Mouse (Mus musculus): Measurements from ENCODE around the gene Hist1h2an.

Hist1h2an gene

DNA sequence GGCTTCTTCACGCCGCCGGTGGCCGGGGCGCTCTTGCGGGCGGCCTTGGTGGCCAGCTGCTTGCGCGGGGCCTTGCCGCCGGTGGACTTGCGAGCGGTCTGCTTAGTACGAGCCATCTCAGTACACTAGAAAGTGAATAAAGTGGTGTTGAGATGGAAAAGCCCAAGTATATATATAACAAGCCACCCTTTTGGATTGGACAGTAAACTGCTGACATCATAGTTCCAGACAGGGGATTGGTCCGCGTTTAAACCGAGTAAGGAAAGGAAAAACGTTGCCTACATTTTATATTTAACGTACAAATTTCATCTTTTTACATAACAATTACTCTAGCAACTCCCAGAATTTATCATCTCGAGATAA is 3.8 kb downstream of the Hist1h2an start, which contains the start of gene Hist1h3i:
Hist1h3i (minus strand) TSS at position 116 of the 363 bp plus-strand sequence.
- peak; percentile 86 for DNase-seq (ENCODE audit: low spot score)

DNA sequence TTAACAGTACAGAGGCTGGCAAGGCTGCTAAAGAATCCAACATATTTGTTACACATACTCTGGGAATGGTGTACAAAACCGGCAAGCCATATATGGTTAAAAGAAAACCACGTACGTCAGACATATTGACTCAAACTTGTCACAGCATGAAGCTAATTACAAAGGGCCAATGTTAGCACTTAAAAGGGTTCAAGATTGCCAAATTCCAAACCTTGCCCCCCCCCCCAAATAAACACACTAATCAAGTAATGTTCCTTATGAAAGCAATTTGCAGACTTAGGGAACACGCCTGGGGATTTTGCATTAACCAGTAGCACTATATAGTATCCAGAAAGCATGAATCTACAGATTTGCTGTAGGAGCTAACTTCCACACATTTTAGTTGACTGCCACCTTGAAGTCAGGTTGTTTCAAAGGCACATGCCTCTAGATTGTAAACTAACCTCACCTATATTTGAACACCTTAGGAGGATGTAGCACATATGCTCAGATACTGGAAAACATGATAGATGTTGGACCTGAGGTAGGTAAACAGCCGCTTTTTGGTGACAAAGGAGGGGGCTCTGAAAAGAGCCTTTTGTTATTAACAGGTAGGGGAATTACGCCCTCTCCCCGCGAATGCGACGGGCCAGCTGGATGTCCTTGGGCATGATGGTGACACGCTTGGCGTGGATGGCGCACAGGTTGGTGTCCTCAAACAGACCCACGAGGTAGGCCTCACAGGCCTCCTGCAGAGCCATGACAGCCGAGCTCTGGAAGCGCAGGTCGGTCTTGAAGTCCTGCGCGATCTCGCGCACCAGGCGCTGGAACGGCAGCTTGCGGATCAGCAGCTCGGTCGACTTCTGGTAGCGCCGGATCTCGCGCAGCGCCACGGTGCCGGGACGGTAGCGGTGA is 4.4 kb downstream of the Hist1h2an start:
- peak; percentile 41 for DNase-seq (ENCODE audit: low spot score)

DNA sequence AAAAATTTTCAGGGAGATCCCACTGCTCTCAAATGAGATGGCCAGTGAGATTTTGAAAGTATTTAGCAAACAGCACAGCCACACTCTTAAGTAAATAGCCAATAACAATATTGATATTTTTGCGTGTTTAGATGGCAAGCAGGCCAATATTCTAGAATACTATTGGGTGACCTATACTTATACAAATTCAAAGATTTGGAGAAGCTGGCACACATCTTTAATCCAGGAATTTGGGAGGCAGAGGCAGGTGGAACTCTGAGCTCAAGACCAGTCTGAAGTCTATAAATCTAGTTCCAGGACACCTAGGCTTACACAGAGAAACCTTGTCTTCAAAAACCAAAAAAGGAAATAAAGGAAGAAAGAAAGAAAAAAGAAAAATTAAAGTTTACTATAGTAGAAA is 5.4 kb downstream of the Hist1h2an start:
- DNase-seq (ENCODE audit: low spot score) = no peak

DNA sequence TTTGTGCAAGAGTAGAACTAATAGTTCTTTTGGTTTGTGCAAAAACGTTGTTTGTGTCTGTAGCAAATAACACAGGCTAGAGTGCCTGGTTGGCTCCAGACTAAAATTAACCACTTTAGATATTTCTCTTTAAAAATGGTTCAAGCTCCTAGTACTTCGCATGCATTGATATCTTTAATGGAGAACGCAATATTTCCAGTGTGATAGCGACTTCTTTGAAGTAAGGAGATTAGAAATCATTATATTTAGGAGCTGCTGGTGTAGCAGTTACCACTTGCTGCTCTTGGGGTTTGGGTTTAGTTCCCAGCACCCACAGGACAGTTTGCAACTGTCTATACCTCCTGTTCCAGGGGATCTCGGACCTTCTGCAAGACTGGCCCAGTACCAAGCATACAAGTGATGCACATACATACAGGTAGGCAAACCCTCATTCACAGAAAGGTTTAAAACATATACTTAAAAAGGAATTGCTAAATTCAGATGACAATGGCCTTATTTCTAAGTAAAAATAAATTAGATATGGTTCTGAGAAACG is 5.9 kb downstream of the Hist1h2an start:
- no peak for DNase-seq (ENCODE audit: low spot score)

DNA sequence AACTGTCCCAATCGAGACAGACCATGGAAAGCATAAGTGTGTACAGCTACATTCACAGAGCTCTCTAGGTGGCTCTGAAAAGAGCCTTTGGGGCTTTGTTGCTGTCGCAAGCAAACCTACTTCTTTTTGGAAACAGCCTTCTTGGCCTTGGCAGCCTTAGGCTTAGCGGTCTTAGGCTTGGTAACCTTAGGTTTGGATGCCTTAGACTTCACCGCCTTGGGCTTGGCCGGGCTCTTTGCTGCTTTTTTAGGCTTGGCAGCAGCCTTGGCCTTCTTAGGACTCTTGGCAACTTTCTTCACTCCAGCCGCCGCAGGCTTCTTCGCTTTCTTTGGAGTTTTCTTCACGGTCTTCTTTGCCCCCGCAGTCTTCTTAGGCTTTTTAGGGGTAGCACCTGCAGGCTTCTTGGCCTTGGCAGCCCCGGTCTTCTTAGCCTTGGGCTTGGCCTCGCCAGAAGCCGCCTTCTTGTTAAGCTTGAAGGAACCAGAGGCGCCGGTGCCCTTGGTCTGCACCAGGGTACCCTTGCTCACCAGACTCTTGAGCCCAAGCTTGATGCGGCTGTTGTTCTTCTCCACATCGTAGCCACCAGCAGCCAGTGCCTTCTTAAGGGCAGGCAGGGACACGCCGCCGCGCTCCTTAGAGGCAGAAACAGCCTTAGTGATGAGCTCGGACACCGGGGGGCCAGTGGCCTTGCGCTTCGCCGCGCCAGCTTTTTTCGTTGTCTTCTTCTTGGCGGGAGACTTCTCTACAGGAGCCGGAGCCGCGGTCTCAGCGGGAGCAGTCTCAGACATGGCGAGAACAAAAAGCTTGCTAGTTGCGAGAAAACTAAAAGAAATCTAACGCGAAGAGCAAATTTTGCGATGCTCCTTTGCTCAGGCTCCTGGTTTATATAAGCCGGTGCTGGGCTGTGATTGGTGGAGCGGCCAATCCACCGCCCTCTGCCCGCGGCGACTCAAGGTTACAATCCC is 7.0 kb downstream of the Hist1h2an start, which contains the start of gene Hist1h1b:
Hist1h1b (minus strand) TSS at position 859 of the 965 bp plus-strand sequence.
- DNase-seq (ENCODE audit: low spot score) = peak; percentile 70

DNA sequence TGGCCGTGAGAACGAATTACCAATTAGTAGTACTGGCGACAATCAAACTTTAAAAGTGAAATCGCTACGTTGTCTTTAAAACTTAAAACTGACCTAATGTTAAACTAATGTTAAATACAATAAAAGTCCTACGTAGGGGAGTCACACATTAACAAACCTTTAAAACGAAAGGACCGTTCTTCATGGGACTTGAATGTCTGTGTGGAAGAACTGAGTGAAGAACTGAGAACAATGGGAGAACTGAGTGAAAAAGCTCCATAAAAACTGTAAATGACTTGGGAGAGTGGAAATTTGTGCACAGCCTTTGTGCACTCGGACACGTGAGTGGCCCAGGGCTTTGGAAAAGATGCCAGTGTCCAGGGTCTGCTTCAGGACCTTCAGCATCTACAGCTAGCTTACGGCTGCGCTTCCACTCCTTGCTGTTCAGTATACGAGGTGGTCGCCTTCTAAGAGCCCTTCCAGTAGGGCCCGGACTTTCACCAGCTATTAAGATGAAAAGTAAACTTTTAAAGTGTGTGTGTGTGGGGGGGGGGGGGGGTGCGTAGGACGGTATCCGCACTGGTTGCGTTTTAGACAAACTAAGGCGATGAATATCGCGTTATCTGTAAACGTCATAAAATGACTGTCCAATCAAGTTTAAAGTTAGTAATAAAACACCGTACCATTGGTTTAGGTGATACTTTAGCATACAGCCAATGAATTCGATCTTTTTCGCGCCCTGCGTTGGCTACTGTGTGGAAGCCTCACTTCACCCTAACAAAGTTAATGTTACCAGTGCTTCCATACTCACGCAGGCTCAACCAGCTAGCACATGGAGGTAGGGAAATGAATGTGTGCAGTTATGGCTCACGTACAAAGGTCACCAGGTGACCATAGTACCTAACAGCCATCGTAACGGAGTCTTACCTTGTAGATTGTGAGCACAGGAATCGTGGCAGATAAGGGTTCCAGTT is 7.9 kb downstream of the Hist1h2an start:
- DNase-seq (ENCODE audit: low spot score) = peak; percentile 88

DNA sequence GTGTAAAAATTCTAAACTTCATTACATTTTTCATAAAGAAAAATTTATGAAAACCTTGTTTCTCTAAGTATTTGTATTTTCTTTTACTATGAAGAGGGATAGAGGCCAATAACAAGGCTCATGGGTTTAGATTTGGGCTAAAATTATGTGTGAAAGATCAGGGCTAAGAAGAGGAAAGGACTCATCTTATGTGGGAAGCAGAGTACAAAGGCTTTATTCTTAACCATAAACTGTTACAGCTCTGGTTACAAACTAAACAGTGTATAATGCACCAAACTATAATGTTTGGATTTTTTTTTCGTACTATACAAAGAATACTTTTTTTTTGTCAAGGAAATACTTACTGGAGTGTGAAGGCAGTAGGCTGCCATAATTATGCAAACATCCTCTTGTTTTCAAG is 31.3 kb downstream of the Hist1h2an start:
- no peak for DNase-seq (ENCODE audit: low spot score)

DNA sequence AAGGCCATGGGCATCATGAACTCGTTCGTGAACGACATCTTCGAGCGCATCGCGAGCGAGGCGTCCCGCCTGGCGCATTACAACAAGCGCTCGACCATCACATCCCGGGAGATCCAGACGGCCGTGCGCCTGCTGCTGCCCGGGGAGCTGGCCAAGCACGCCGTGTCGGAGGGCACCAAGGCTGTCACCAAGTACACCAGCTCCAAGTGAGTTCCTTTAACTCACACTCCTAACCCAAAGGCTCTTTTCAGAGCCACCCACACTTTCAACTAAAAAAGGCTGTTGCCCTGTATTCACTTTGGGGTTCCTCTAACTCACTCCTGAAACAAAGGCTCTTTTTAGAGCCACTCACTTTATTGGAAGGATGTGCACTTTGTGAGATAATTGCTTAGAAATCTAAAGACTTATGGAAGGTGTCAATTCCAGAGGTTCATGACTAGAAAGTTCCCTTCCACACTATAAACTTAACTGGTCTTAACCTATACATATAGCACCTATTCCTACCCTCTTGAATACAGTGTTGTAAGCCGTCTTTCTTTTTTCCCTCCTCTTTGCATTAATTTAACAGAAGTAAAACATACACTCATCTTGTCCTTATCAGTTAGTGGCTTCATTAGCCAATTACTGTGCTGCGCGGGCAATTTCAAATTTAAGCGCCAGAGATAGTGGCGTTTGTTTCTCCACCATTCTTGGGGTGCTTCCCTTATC is 32.6 kb downstream of the Hist1h2an start:
- peak; percentile 38 for DNase-seq (ENCODE audit: low spot score)

DNA sequence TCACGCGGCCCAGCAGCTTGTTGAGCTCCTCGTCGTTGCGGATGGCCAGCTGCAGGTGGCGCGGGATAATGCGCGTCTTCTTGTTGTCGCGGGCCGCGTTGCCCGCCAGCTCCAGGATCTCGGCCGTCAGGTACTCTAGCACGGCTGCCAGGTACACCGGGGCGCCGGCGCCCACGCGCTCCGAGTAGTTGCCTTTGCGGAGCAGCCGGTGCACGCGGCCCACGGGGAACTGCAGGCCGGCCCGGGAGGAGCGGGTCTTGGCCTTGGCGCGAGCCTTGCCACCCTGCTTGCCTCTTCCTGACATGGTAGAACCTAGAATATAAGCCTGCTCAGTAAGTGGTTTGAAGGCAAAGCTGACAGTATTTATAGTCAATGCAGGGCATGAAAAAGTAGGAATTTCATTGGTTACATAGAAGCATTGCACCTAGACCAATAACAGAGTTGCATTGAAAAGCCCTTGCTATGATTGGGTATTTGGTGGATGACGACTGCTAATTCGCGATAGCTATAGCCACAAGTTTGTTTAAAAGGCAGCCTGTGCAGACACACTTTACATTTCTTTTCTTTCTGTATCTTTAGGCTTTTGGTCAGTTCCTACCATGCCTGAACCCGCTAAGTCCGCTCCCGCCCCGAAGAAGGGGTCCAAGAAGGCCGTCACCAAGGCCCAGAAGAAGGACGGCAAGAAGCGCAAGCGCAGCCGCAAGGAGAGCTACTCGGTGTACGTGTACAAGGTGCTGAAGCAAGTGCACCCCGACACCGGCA is 33.3 kb downstream of the Hist1h2an start, which contains the start of the genes Hist1h2ak and Hist1h2bn:
Hist1h2ak (minus strand) TSS at position 304 of the 762 bp plus-strand sequence.
Hist1h2bn (plus strand) TSS at position 600 of the 762 bp plus-strand sequence.
- peak; percentile 89 for DNase-seq (ENCODE audit: low spot score)

DNA sequence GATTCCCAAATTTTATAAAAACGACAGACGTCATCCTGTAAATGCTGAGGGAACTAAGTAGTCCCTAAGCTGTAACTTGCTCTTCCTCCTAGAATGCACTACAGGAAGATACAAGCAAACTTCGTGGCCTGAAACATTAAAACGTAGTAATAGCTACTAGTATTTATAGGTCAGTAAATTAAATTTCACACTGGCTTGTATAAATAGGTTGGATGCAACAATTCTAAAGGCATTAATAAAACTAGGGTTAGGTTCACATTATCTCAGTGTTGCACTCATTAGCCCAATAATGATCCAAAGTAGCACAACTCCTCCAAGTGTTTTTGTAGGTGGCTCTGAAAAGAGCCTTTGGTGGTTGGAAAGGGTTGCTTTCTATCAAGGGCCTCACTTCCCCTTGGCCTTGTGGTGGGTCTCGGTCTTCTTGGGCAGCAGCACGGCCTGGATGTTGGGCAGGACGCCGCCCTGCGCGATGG is 33.9 kb downstream of the Hist1h2an start:
- DNase-seq (ENCODE audit: low spot score) = no peak

DNA sequence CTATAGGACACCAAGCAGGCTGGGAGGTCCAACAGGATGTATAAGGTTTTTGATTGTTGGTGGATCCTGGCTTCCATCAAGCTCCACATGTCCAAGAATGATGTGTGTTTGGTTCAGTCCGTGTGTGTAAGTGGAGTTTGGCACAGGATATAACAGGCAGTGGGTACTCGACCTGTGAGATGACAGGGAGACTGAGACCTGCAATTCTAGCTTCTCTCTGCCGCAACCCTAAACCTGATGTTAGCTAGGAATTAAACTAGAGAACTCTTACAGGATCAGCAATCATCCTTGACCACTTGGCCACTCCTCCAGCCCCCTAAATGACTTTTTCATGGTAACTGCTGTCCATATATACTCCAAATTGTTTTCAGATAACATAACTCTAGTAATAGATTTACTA is 34.7 kb downstream of the Hist1h2an start:
- DNase-seq (ENCODE audit: low spot score) = no peak

DNA sequence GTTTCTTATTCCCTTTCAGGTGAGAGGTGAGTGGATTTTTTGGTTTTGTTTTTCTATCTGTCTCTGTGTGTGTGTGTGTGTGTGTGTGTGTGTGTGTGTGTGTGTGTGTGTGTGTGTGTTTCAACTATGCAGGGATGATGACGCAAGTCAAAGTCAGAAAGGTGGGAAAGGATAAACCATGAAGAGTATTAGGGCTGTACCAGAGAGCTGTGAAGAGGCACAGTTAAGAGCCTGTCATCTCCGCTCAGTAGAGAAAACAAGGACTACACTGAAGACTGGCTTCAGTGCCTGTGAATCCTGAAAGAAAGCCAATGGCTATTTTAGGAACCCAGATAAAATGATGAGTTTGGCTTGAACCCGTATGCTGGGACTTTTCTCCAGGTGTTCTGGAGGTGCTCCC is 35.2 kb downstream of the Hist1h2an start:
- no peak for DNase-seq (ENCODE audit: low spot score)

DNA sequence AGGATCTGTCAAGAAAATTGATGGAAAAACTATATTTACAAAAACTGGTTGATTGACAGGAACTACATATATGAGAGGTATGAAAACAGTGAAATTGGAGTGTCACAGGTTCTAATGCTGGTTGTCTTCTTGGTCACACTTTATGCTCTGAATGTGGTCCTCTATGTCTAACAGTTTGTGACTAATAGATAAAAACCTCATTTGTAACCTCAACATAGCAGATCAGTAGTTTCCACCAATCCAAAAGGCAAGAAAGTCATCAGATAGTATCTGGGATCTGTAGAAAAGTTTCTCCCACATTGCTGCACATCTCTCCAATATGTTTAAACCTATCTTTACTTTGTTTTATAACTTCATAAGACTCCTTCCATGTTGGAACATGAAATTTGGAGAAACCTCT is 35.6 kb downstream of the Hist1h2an start:
- no peak for DNase-seq (ENCODE audit: low spot score)

DNA sequence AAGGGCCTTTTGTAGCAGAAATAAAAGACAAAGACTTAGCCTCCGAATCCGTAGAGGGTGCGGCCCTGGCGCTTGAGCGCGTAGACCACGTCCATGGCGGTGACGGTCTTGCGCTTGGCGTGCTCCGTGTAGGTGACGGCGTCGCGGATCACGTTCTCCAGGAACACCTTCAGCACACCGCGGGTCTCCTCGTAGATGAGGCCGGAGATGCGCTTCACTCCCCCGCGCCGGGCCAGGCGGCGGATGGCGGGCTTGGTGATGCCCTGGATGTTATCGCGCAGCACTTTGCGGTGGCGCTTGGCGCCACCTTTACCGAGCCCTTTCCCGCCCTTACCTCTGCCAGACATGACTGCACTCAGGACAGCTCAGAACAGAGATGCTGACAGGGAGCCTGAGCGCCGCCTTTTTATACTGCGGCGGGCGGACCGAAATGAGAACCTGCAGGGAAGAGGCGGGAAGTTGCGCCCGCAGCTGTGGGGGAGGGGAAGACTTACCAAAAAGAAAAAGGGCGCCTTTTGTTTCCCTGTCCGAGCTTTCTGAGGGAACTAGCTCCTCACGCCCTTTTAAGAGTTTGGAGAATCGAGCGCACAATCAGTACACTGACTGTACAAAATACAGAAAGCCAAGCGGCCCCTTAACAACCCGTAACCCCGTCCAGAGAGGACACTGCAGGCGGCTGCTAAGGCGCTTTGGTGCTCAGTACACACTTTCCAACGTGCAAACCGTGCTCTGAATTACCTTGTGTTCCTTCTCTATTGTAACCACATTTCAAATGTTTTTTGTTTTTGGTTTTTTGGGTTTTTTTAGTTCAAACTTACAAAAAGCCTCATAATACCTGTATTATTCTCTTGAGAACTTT is 36.6 kb downstream of the Hist1h2an start, which contains the start of gene Hist1h4k:
Hist1h4k (minus strand) TSS at position 347 of the 859 bp plus-strand sequence.
- peak; percentile 81 for DNase-seq (ENCODE audit: low spot score)

DNA sequence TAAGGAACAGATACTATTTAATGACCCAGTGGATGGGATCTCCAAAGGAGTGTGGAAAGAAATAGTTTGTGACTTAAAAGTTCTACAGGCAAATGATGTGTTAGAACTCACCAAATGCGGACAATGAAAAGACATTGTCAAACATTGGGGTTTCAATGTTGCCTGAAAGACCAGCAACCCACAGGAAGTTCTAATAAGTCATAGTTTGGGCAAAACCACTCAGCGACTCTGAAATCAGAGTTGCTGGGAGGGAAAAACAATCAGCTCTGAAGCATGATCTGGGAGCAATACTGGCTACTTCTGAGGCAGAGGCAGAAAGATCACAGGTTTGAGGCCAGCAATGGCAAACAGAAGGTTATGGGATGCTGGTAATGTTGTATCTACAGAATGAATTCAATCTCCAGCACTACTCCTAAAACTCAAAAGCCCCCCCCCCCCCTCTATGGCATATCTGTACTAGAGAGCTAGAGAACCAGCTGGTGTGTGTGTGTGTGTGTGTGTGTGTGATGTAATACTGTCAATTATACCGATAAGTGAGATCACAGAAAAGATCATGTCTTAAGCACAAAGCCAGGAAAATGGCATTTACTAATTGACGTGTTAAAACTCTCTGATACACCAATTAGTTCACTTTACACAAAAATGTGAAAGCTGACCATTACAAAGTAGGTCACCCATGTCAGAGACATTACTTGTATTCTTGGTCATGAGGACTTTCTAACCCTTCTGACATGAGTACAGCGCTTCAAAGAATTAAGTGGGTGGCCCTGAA is 37.4 kb downstream of the Hist1h2an start:
- DNase-seq (ENCODE audit: low spot score) = no peak

DNA sequence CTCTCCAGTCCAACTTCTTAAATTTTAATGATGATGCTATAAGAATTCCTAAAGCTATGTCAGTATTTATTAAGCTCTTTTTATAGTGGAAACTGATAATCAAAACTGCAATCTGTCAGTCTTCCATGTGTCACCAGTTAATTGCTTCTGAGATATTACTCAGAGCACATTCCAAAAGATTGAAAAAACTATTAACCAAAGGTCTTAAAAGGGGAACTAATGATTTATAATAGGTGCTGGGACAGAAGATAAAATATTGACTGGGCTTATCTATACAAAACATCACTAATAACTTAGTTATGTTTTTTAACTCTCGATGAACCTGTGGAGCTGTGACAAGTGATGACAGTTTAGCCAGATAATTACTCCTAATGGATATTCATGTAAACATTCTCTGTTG is 42.0 kb downstream of the Hist1h2an start:
- DNase-seq (ENCODE audit: low spot score) = no peak
